Mouse (Mus musculus) heart, embryonic 16.5 days (tissue): ENCODE data around the gene Krtdap. TPM values are rescaled to one million over a fixed set of nuclear protein-coding genes. Genes with fewer than 3 reads are reported as not detected.
"Not testable (repeated sequence)": the region's sequence is repeated elsewhere in the genome, so short reads cannot be mapped to it uniquely, and the experiment has no call there.

Experiments
- ATAC-seq: fragments of 200-750 bp; cut with Nextera tagmentation; replicated peaks from 2 replicates; pipeline ENCODE4 v1.8.0; 2017; ENCODE audit warnings: moderate number of reproducible peaks; ENCODE audit not compliant: insufficient read depth, low FRiP score; ENCODE audit errors: extremely low read depth
- H3K27ac ChIP-seq: fragments of 300-500 bp; sonication (generic); 2 replicates; pipeline ENCODE4 v1.5.1; 2014; ENCODE audit warnings: mild to moderate bottlenecking, low read length, control low read depth, moderate library complexity
- H3K27me3 ChIP-seq: fragments of 300-500 bp; sonication (generic); 2 replicates; pipeline ENCODE4 v1.6.1; 2014; ENCODE audit warnings: low read length, mixed read lengths; ENCODE audit not compliant: control insufficient read depth, insufficient read depth
- H3K36me3 ChIP-seq: fragments of 300-500 bp; sonication (generic); 2 replicates; pipeline ENCODE4 v1.6.1; 2014; ENCODE audit not compliant: control insufficient read depth, insufficient read depth
- H3K4me1 ChIP-seq: fragments of 300-500 bp; sonication (generic); 2 replicates; pipeline ENCODE4 v1.6.1; 2014; ENCODE audit warnings: low read length, mixed read lengths; ENCODE audit not compliant: control insufficient read depth, insufficient read depth
- H3K4me2 ChIP-seq: fragments of 300-500 bp; sonication (generic); 2 replicates; pipeline ENCODE4 v1.6.1; 2014; ENCODE audit warnings: low read depth, mild to moderate bottlenecking, control low read depth, low read length
- H3K4me3 ChIP-seq: fragments of 300-500 bp; sonication (generic); 2 replicates; pipeline ENCODE4 v1.5.1; 2014; ENCODE audit warnings: mild to moderate bottlenecking, control low read depth, low read length
- H3K9ac ChIP-seq: fragments of 300-500 bp; sonication (generic); 2 replicates; pipeline ENCODE4 v1.6.1; 2014; ENCODE audit warnings: low read length, control low read depth
- H3K9me3 ChIP-seq: fragments of 300-500 bp; sonication (generic); replicated peaks from 2 replicates; pipeline ENCODE4 v1.6.1; 2016; ENCODE audit warnings: low read length; ENCODE audit not compliant: control insufficient read depth
- WGBS: fragments of 180-500 bp; shearing (Covaris S2); extraction: QIAGEN DNeasy Blood & Tissue Kit; methylation state at CpG from one replicate; pipeline ENCODE4 v1.1.7; 2014; 5-methylcytosine and 5-hydroxymethylcytosine counted together
- polyA plus RNA-seq: library from polyadenylated mRNA; unstranded; fragments of >200 nt; fragmentation: Nextera tagmentation; extraction: Ambion mirVana; gene quantifications from 2 replicates; pipeline ENCODE4 v1.2.1, GENCODE M21; 2015

The Krtdap gene
- 2.0 and 2.7 TPM in 2 replicates for polyA plus RNA-seq

DNA sequence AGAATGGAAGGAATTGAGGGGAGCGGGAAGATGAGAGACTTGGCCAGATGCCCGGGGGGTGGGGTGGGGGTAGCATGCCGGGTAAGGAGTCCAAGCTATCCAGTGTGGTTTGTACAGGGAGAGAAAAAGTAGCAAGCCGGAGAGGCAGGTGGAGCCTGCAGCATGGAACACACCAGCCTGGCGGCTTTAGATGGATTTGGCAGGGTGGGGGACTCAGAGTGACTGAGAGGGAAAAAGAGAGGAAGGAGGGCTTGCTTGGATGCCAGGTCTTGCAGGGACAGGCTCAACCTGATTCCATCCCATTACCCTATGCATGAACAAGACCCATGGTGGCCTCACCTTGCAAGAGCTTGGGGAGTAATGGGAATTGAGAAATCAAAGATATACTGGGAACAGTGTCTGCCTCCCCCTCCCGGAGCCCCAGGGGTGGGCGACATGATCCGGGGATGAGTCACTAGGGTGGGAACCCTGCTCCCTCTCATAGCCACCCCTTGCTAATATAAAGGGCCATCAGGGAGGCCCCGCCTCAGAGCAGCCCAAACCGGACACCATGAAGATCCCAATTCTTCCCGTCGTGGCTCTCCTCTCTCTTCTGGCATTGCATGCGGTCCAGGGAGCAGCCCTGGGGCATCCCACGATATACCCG, at the start of gene Krtdap:
TSS of gene Krtdap (plus strand) at position 520 of the 646 bp plus-strand sequence.
- H3K9ac ChIP-seq = no peak within 1 kb of the TSS
- H3K9me3 ChIP-seq = no peaks in the 10 kb centered on the region
- H3K4me2 ChIP-seq = no peak within 1 kb of the TSS
- no peak within 1 kb of the TSS for H3K4me3 ChIP-seq
- peaks cover 2% of the 10 kb centered on the region for H3K27me3 ChIP-seq
- ATAC-seq = no peak
- 38% methylated on average over 15 of the region's 15 CpGs for WGBS
- H3K27ac ChIP-seq = no peak within 1 kb of the TSS
- H3K4me1 ChIP-seq = no peaks in the 10 kb centered on the region
- no peaks in the 10 kb centered on the region for H3K36me3 ChIP-seq

GRCm38 (mm10) chr7:30742570-30742969, 45.1 kb upstream of the Krtdap start:
- not testable (repeated sequence) for H3K36me3 ChIP-seq, H3K9ac ChIP-seq, H3K9me3 ChIP-seq, H3K4me3 ChIP-seq, H3K4me2 ChIP-seq, H3K27ac ChIP-seq, H3K4me1 ChIP-seq, ATAC-seq, H3K27me3 ChIP-seq
- 73% methylated on average over 2 of the region's 2 CpGs for WGBS

- not testable (repeated sequence) for H3K27me3 ChIP-seq, H3K4me2 ChIP-seq, H3K4me1 ChIP-seq, H3K9ac ChIP-seq, H3K9me3 ChIP-seq, H3K4me3 ChIP-seq, ATAC-seq, H3K27ac ChIP-seq, H3K36me3 ChIP-seq
- WGBS = no CpG with 5 or more reads among the region's 4 CpGs
Observed at GRCm38 (mm10) chr7:30743617-30744016, 44.1 kb upstream of the Krtdap start, which contains the start of gene Gapdhs. TSS of gene Gapdhs (minus strand) at chr7:30743681.

- Histone ChIP-seq H3K9ac (no peak overlapping the region), H3K27ac (no peak overlapping the region), H3K4me3 (no peak overlapping the region), H3K27me3 (no peaks in the 10 kb centered on the region), H3K9me3 (no peaks in the 10 kb centered on the region), H3K36me3 (no peaks in the 10 kb centered on the region), H3K4me2 (no peak overlapping the region), H3K4me1 (peaks cover 9% of the 10 kb centered on the region; the same call in 1 of the 2 replicates)
- WGBS = 25% methylated on average over 4 of the region's 4 CpGs
- peak; percentile 56 for ATAC-seq
Observed at GRCm38 (mm10) chr7:30744022-30744598, 43.6 kb upstream of the Krtdap start.

DNA sequence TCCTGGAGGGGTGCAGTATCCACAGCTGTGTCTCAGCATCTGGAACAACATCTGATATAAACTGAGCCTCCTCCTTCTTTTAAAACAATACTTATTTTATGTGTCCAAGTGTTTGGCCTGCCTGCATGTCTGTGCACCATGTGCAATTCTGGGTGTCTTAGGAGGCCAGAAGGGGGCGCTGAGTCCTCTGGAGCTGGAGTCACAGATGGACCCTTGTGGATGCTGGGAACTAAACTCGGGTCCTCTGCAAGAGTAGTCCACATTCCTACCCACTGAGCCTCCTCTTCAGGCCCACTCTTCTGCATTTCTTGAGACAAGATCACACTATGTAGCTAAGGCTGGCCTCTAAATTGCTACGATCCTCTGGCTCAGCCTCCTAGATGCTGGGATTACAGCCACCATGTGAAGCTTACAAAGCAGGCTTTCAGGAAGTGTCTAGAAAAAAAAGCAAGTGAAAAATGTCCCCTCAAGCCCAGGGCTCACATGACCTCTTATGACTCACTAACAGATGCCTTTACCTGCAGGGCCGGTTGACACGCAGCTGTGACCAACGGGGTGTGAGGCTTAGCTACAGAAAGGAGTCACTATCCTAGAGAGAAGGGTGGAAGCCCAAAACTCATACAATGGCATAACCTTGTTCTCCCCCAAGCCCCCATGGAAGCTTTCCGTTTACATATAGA, 40.0 kb upstream of the Krtdap start:
- WGBS = 85% methylated on average over 7 of the region's 7 CpGs
- no peaks in the 10 kb centered on the region for H3K9me3 ChIP-seq
- no peak for ATAC-seq

GRCm38 (mm10) chr7:30749824-30750606, 37.7 kb upstream of the Krtdap start:
- ATAC-seq = no peak
- 67% methylated on average over 13 of the region's 13 CpGs for WGBS
- Histone ChIP-seq H3K27me3 (no peaks in the 10 kb centered on the region), H3K27ac (no peak overlapping the region), H3K4me2 (no peak overlapping the region), H3K4me3 (no peak overlapping the region), H3K36me3 (peaks cover 3% of the 10 kb centered on the region), H3K9me3 (peaks cover 6% of the 10 kb centered on the region), H3K4me1 (no peaks in the 10 kb centered on the region), H3K9ac (no peak overlapping the region)

More for the DNA sequence above, 40.0 kb upstream of the Krtdap start:
- Histone ChIP-seq H3K4me3 (no peak overlapping the region), H3K4me1 (peaks cover 9% of the 10 kb centered on the region; the same call in 1 of the 2 replicates), H3K9ac (no peak overlapping the region), H3K36me3 (no peaks in the 10 kb centered on the region), H3K27me3 (no peaks in the 10 kb centered on the region), H3K27ac (no peak overlapping the region), H3K4me2 (no peak overlapping the region)

GRCm38 (mm10) chr7:30751086-30751669, 36.5 kb upstream of the Krtdap start, which contains the start of gene Sbsn:
TSS of gene Sbsn (plus strand) at chr7:30751471.
- no peak for ATAC-seq
- Histone ChIP-seq H3K36me3 (peaks cover 13% of the 10 kb centered on the region), H3K4me1 (no peaks in the 10 kb centered on the region), H3K4me3 (no peak within 1 kb of the TSS), H3K27me3 (no peaks in the 10 kb centered on the region), H3K27ac (no peak within 1 kb of the TSS), H3K4me2 (no peak within 1 kb of the TSS), H3K9ac (no peak within 1 kb of the TSS), H3K9me3 (peaks cover 9% of the 10 kb centered on the region)
- WGBS = 55% methylated on average over 5 of the region's 5 CpGs

DNA sequence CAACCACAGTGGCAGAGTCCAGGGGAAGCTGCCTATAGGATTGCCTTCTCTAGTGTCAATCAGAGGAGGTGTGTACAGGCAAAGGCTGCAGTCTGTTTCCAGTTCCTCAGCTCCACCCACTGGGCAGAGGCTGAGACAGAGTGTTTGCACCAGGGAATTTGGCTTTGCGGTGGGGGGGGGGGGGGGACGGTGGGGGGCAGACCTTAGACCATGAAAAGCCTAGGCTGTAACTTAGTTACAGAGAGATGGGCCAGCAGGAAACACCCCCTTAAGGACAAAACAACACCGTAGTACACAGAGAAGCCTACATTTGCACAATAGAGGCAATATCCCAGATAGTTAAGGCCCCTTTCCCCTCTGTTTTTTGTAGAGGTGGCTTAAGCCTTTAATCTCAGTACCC, 30.7 kb upstream of the Krtdap start:
- Histone ChIP-seq H3K27ac (no peak overlapping the region), H3K4me3 (no peak overlapping the region), H3K9ac (no peak overlapping the region), H3K4me2 (no peak overlapping the region), H3K4me1 (0 out of 2 replicates have a peak, but pooled peaks cover 4% of the 10 kb centered on the region), H3K9me3 (peaks cover 9% of the 10 kb centered on the region), H3K36me3 (peaks cover 13% of the 10 kb centered on the region), H3K27me3 (no peaks in the 10 kb centered on the region)
- ATAC-seq = no peak
- WGBS = 63% methylated on average over 3 of the region's 3 CpGs
